Mouse (Mus musculus) ES-E14 (cell line): ENCODE measurements around the gene Astn1. TPM values are rescaled to one million over a fixed set of nuclear protein-coding genes. Genes with fewer than 3 reads are reported as not detected.
A peak's percentile ranks its signal among the peaks of the same experiment; 100 is the strongest.

Experiments used
- DNase-seq: peaks from one replicate; pipeline ENCODE4 v3.0.0-alpha.2; 2013; ENCODE audit warnings: low read depth, low spot score
- H3K27ac ChIP-seq: 2 replicates; pipeline ENCODE4 v1.5.1; 2012; ENCODE audit warnings: low read depth, mild to moderate bottlenecking, low read length, moderate library complexity, mixed read lengths; ENCODE audit not compliant: poor library complexity, insufficient read depth, severe bottlenecking
- H3K36me3 ChIP-seq: 2 replicates; pipeline ENCODE4 v1.6.1; 2012; ENCODE audit warnings: mild to moderate bottlenecking, low read length, moderate library complexity, mixed read lengths; ENCODE audit not compliant: control insufficient read depth, poor library complexity, insufficient read depth, severe bottlenecking
- H3K4me1 ChIP-seq, 2 experiments: fragments of 150-350 bp in 1 of 2; sonication (generic) in 1 of 2; 2 replicates each; pipeline ENCODE4 v1.6.1; 2012; ENCODE audit warnings: low read length in 2 of 2, mild to moderate bottlenecking in 1 of 2, mixed read lengths in 1 of 2; ENCODE audit not compliant: control insufficient read depth in 2 of 2, insufficient read depth in 2 of 2, poor library complexity in 1 of 2
- H3K4me3 ChIP-seq, 2 experiments: fragments of 150-350 bp in 1 of 2; sonication (generic) in 1 of 2; 2 replicates each; pipeline ENCODE4 v1.5.1; 2012; ENCODE audit warnings: low read length in 2 of 2, low read depth in 1 of 2, mild to moderate bottlenecking in 1 of 2, mixed read lengths in 1 of 2; ENCODE audit not compliant: insufficient read depth in 1 of 2, poor library complexity in 1 of 2, severe bottlenecking in 1 of 2
- H3K9ac ChIP-seq: 2 replicates; pipeline ENCODE4 v1.6.1; 2012; ENCODE audit warnings: low read depth, mild to moderate bottlenecking, low read length, mixed read lengths; ENCODE audit not compliant: poor library complexity, insufficient read depth, severe bottlenecking
- H3K9me3 ChIP-seq: fragments of 150-350 bp; sonication (generic); 2 replicates; pipeline ENCODE4 v1.6.1; 2012; ENCODE audit warnings: low read depth, mild to moderate bottlenecking, low read length; ENCODE audit not compliant: control insufficient read depth, insufficient read depth
- CHD2 ChIP-seq: IDR thresholded peaks from 2 replicates; pipeline ENCODE4 v1.6.1; 2014; ENCODE audit warnings: mild to moderate bottlenecking, low read depth, low read length, inconsistent platforms
- HCFC1 ChIP-seq: IDR thresholded peaks from 2 replicates; pipeline ENCODE4 v1.6.1; 2012; ENCODE audit warnings: low read length, inconsistent platforms, borderline replicate concordance; ENCODE audit not compliant: insufficient read depth
- MAFK ChIP-seq: IDR thresholded peaks from 2 replicates; pipeline ENCODE4 v1.6.1; 2014; ENCODE audit warnings: mild to moderate bottlenecking, low read depth, low read length, inconsistent platforms; ENCODE audit not compliant: insufficient read depth
- ZC3H11A ChIP-seq: IDR thresholded peaks from 2 replicates; pipeline ENCODE4 v1.6.1; 2012; ENCODE audit warnings: low read depth, mild to moderate bottlenecking, inconsistent platforms, low read length, borderline replicate concordance
- ZNF384 ChIP-seq: IDR thresholded peaks from 2 replicates; pipeline ENCODE4 v1.6.1; 2012; ENCODE audit warnings: low read depth, low read length, inconsistent platforms
- in situ Hi-C, 2 experiments: fragments of 600-800 bp; cut with MboI; formaldehyde crosslinking; loops; one replicate each; pipeline ENCODE4 v1.15.1; 2025; ENCODE audit warnings: low sequenced_read_pairs in 2 of 2, inconsistent platforms in 1 of 2; ENCODE audit not compliant: unreplicated experiment in 2 of 2
- total RNA-seq: library from RNA; depleted of rRNA; stranded (reverse); fragments of 300-350 nt; gene quantifications from 2 replicates; pipeline ENCODE4 v1.2.3, GENCODE M21; 2012

Gene Astn1
- total RNA-seq, 1 experiment = 0.85 TPM

GRCm38 (mm10) chr1:158581806-158582205 is 219.7 kb downstream of the Astn1 start:
- Histone ChIP-seq H3K9me3 (no peaks in the 10 kb centered on the region), H3K27ac (no peak overlapping the region), H3K36me3 (no peaks in the 10 kb centered on the region), H3K9ac (no peak overlapping the region), H3K4me3 (no peak overlapping the region), H3K4me1 (no peaks in the 10 kb centered on the region)
- DNase-seq = no peak
- in situ Hi-C loops = no loop called here
- TF ChIP-seq ZNF384 = no peak
- no peak for TF ChIP-seq HCFC1
- no peak for TF ChIP-seq CHD2
- no peak for TF ChIP-seq ZC3H11A
- TF ChIP-seq MAFK = no peak

- DNase-seq = no peak
- in situ Hi-C loops = no loop called here
- H3K27ac ChIP-seq = no peak overlapping the region
These were observed 226.8 kb downstream of the Astn1 start for GRCm38 (mm10) chr1:158588903-158589302.

GRCm38 (mm10) chr1:158596726-158597448 is 234.8 kb downstream of the Astn1 start:
- peak; percentile 11 for DNase-seq
- in situ Hi-C loops = no loop called here
- H3K36me3 ChIP-seq = no peaks in the 10 kb centered on the region

More at GRCm38 (mm10) chr1:158588903-158589302, 226.8 kb downstream of the Astn1 start:
- Histone ChIP-seq H3K4me1 (no peaks in the 10 kb centered on the region), H3K36me3 (no peaks in the 10 kb centered on the region), H3K9ac (no peak overlapping the region), H3K4me3 (no peak overlapping the region), H3K9me3 (no peaks in the 10 kb centered on the region)
- no peak for TF ChIP-seq ZNF384
- TF ChIP-seq ZC3H11A = no peak
- no peak for TF ChIP-seq MAFK
- TF ChIP-seq HCFC1 = no peak
- no peak for TF ChIP-seq CHD2

GRCm38 (mm10) chr1:158597996-158598395 is 235.9 kb downstream of the Astn1 start:
- Histone ChIP-seq H3K36me3 (no peaks in the 10 kb centered on the region), H3K9me3 (no peaks in the 10 kb centered on the region), H3K4me3 (no peak overlapping the region), H3K9ac (no peak overlapping the region), H3K4me1 (no peaks in the 10 kb centered on the region), H3K27ac (no peak overlapping the region)
- TF ChIP-seq CHD2 (no peak), HCFC1 (no peak), ZNF384 (no peak), MAFK (no peak), ZC3H11A (no peak)
- peak; percentile 35 for DNase-seq
- in situ Hi-C loops = no loop called here

More at GRCm38 (mm10) chr1:158596726-158597448, 234.8 kb downstream of the Astn1 start:
- Histone ChIP-seq H3K27ac (no peak overlapping the region), H3K4me3 (no peak overlapping the region), H3K9me3 (no peaks in the 10 kb centered on the region), H3K4me1 (no peaks in the 10 kb centered on the region), H3K9ac (no peak overlapping the region)
- no peak for TF ChIP-seq MAFK
- no peak for TF ChIP-seq CHD2
- no peak for TF ChIP-seq ZNF384
- TF ChIP-seq HCFC1 = no peak
- TF ChIP-seq ZC3H11A = no peak
